Mouse (Mus musculus) urinary bladder, adult 2 months (tissue): ENCODE data around the gene Gm14124. TPM values are rescaled to one million over a fixed set of nuclear protein-coding genes. Genes with fewer than 3 reads are reported as not detected.
A peak's percentile ranks its signal among the peaks of the same experiment; 100 is the strongest.
"Not testable (repeated sequence)": the region's sequence is repeated elsewhere in the genome, so short reads cannot be mapped to it uniquely, and the experiment has no call there.

Source experiments
- DNase-seq: peaks from one replicate; pipeline ENCODE4 v3.0.0; 2022; ENCODE audit warnings: low spot score
- polyA plus RNA-seq: library from polyadenylated mRNA; depleted of rRNA; stranded (reverse); fragments of >200 nt; gene quantifications from 2 replicates; pipeline ENCODE4 v1.2.3, GENCODE M21; 2012; rRNA removed

Gm14124 gene
- 0.07 TPM in 2 replicates for polyA plus RNA-seq

- not testable (repeated sequence) for DNase-seq
Observed at GRCm38 (mm10) chr2:150257291-150257690, at the start of gene Gm14124. Gene Gm14124, plus strand, starts transcription at chr2:150257517.

- DNase-seq, result peak; percentile 55
Observed at GRCm38 (mm10) chr2:150217600-150218362, 39.5 kb upstream of the Gm14124 start, which contains the start of gene Zfp937. Gene Zfp937, plus strand, starts transcription at chr2:150218073.

- not testable (repeated sequence) for DNase-seq
Observed at GRCm38 (mm10) chr2:150218363-150218725, 39.0 kb upstream of the Gm14124 start.

GRCm38 (mm10) chr2:150223263-150223662 is 34.1 kb upstream of the Gm14124 start:
- not testable (repeated sequence) for DNase-seq

- DNase-seq, result no peak
Observed at GRCm38 (mm10) chr2:150243211-150243610, 14.1 kb upstream of the Gm14124 start.

GRCm38 (mm10) chr2:150255491-150255890 is 1.8 kb upstream of the Gm14124 start, which contains the start of gene Gm21994:
Gene Gm21994, minus strand, starts transcription at chr2:150255591.
- DNase-seq, result not testable (repeated sequence)

- not testable (repeated sequence) for DNase-seq
Observed at GRCm38 (mm10) chr2:150256861-150257260, 456 bp upstream of the Gm14124 start.

- DNase-seq, result no peak
Observed at GRCm38 (mm10) chr2:150293669-150294068, 36.4 kb downstream of the Gm14124 start.

GRCm38 (mm10) chr2:150299096-150299495 is 41.8 kb downstream of the Gm14124 start:
- DNase-seq, result no peak

- DNase-seq, result no peak
Observed at GRCm38 (mm10) chr2:150307183-150307773, 50.0 kb downstream of the Gm14124 start.

- DNase-seq, result peak; percentile 73
Observed at GRCm38 (mm10) chr2:150310952-150311884, 53.9 kb downstream of the Gm14124 start.

GRCm38 (mm10) chr2:150316140-150316539 is 58.8 kb downstream of the Gm14124 start:
- DNase-seq, result no peak

- no peak for DNase-seq
Observed at GRCm38 (mm10) chr2:150318973-150319372, 61.7 kb downstream of the Gm14124 start.

Other genes with a start within 250 kb of the Gm14124 start
- gene Zfp120, start 120.8 kb upstream of the Gm14124 start, polyA plus RNA-seq, result 3.6 and 5.2 TPM in 2 replicates
- gene Gm10770, start 77.8 kb upstream of the Gm14124 start, polyA plus RNA-seq, result not detected in 2 replicates
- not detected in 2 replicates for gene Gm14139, start 75.8 kb upstream of the Gm14124 start, polyA plus RNA-seq
- 3.6 and 3.9 TPM in 2 replicates for gene Zfp937, start 39.4 kb upstream of the Gm14124 start, polyA plus RNA-seq
- 2.4 and 2.7 TPM in 2 replicates for gene Gm21994, start 1.9 kb upstream of the Gm14124 start, polyA plus RNA-seq
- not detected in 2 replicates for gene Gm10130, start 66.2 kb downstream of the Gm14124 start, polyA plus RNA-seq
- 3.3 and 3.5 TPM in 2 replicates for gene 3300002I08Rik, start 105.2 kb downstream of the Gm14124 start, polyA plus RNA-seq
- gene Zfp442, start 194.0 kb downstream of the Gm14124 start, polyA plus RNA-seq, result 1.5 and 1.7 TPM in 2 replicates
- gene Zfp345, start 227.6 kb downstream of the Gm14124 start, polyA plus RNA-seq, result 0.04 and 0.06 TPM in 2 replicates